Mouse (Mus musculus): Measurements from ENCODE around the gene Tmtc1.

The Tmtc1 gene

DNA sequence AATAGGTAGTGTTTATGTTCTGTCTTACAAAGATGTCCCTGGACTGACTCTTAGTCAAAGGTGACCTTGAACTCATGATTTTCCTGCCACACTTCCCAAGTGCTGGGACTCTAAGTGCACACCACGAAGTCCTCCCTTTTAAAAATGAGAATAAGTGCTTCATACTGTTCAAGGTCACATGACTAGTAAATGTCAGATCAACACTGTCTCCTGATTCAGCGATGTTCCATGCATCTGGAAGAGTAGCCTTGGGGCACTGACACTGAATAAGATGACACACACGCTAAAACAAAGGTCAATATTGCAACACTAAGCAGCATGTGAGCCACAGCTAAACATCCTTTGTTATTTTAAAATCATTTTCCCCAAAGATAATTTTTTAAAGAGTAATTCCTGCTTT, 139.0 kb downstream of the Tmtc1 start:
- DNase-seq, result no peak

DNA sequence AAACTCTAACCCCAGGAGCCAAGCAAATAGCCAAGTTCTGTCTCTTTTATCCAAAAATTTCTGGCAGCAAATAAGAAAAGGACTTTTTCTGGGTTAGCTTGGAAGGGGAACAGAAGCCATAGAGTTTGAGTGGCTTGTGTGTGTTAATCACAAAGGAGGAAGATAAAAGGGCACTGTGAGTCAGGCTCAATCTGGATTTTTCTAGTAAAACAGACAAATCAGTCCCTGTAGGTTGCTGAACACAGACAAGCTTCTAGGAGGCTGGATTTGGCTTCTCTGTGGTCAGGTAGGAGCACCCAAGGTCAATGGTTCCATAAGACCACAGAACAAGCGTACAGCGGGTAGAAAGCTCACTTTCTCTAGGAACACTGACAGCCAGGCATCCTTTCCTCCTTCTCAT, 141.9 kb downstream of the Tmtc1 start:
- no peak for DNase-seq

DNA sequence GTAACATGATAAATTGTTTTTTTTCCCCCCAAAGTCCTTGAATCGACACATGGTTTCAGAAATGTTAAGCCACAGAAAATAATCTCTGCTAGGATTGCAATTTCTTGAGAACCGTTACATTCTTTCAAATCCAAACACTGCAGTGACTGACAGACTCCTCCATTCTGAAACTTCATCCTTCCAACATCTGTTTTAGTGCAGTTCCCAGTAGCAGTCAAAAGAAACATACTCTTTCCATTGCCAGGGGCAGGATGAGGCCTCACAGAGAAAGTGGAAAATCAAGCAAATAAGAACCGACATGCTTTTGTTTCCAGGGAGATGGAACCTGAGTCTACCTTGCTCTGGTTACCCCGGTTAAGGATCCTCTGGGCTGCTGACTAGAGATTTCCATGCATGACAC, 147.1 kb downstream of the Tmtc1 start:
- DNase-seq, result no peak

DNA sequence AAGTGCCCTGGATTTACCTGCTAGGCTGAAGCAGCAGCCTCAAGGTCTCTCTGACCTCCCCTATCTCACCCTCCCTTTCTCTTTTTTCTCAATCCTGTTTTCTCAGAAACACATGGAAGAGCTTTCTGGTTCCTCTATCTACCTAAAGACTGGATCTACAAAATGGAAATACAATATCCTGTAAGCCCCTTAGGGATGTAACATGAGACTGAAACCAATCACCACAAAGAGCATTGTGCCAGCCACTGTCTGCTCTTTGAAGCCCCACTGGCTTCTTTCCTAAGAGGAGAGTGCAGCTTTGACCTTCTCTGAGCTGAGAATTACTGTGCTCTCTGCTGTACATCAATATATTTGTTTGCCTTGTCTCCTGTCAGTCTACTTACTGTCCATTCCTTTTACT, 147.8 kb downstream of the Tmtc1 start:
- no peak for DNase-seq

DNA sequence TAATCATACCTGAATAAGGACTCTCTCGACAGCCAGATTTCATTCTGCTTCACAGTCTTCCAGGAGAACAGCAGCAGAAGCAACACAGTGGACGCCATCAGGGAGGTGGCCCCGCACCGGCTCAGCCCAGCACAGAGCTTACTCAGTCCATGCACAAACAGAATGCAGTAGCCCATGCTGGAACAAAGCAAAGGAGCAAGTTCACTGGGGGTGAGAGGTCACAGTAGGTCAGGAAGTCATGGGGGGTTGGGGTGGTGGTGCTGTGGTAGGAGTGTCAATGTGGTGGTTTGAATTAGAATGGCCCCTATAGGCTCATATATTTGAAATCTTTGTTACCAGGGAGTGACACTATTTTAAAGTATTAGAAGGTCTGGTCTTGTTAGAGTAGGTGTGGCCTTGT, 149.7 kb downstream of the Tmtc1 start:
- no peak for DNase-seq

DNA sequence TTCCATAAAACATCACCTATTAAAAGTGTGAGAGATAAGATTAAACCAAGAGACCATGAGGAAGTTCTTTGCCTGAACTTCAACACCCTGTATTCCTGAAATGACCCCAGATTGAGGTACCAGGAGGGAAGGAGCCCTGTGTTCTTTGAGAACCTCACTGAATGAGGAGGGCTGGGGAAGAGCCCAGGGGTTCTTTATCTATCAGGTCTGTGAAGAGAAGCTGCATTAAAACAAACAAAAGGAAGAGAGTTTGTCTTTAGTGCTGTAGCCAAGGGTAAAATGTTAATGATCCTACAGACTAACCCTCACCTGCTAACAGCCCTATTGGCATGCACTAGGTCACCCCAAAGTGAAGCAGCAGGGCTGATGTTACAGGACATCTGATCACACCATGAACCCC, 153.3 kb downstream of the Tmtc1 start:
- DNase-seq, result no peak

DNA sequence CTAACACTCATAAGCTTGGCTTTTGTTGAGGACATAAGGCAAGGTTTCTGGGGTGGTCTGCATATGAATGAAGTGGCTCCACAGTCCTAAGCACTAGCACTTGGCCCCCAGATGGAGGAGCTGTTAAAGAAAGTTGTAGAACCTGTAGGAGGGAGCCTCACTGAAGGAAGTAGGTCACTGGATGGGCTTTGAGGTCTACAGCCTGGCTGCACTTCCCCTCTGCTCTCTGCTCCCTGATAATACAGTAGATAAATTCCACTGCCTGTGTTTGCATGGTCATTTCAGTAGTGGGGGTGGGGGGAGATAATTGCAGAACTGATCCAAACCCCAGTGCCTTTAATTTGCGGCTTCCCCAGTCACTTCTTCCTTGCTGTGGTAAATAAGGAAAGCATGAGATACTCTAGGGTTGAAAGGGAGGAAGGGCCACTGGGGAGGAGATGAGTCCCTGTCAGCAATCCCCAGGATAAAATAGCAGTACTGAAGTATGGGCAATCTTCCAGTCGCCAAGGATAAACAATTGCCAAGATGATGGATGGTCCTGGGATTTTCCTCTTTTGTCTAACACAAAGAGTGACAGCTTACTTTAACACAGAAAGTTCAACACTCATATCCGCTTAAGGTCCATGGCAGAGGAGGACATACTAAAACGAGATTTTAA, 160.8 kb downstream of the Tmtc1 start:
- no peak for DNase-seq

DNA sequence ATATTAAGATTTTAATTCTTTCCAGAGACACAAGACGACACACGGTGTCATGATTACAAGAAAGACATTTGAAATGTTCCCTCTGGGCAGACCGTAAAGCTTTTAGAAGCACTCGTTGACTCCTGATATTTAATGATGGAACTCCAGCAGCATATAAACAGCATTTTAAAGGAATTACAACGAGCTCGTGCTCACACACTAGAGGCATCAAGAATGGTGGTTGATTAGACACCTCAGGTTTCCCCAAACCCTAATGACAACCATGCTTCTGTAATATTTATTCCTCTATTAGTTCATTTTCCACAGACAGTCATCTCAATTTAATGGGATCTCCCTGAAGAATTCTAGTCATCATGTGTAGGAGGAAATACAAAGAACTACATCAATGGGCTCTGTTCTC, 164.9 kb downstream of the Tmtc1 start:
- no peak for DNase-seq

DNA sequence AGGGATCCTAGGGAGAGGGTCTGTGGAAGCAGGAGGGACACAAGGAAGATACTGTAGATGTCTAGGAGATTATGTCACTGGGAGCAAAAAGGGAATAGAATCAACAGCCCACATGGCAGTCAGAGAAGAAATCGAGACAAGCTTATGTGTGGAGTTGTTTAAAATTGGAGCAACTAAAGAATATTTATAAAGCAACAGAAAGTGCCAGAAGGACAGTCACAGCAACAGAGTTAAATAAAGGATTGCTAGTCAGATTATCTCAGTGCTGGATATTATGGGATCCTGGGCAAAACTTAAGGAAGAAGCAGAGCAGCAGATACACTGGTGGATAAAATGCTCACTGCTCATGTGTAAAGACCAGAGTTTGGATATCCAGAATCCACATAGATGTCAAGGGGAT, 167.8 kb downstream of the Tmtc1 start:
- no peak for DNase-seq

DNA sequence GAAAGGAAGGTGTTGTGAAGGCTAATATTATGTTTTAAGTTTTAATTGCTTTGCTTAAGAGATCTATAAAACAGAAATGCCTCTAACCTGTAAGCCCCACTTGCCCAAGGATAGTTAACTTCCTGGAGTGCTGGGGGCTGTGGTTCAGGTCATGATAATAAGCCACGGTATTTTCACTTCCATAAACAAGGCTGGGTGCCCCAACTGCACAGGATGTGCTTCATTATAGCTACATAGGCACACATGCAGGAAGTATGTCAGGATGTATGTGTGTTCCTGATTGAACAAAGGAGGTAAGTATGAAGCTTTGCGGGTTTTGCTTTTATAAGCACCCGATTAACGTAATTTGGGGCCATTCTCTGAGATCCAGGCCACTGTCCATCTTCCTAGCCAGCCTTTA, 169.1 kb downstream of the Tmtc1 start:
- no peak for DNase-seq

DNA sequence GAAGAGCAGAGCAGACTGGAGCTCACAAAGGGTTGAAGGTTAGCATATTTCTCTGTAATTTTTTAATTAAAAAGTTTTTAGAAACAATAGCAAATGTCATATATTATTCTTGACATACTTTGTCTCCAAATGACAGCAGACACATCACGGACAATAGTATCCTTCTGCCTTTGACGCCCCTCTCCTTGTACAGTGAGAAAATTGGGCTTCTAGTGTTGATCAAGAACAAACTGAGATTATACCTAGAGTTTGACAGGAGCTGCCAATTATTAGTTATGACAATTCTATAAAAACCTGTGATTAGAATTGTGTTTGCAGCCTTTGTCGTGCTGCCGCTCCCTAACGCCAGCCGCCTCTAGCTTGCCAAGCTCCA, 183.5 kb downstream of the Tmtc1 start:
- no peak for DNase-seq

DNA sequence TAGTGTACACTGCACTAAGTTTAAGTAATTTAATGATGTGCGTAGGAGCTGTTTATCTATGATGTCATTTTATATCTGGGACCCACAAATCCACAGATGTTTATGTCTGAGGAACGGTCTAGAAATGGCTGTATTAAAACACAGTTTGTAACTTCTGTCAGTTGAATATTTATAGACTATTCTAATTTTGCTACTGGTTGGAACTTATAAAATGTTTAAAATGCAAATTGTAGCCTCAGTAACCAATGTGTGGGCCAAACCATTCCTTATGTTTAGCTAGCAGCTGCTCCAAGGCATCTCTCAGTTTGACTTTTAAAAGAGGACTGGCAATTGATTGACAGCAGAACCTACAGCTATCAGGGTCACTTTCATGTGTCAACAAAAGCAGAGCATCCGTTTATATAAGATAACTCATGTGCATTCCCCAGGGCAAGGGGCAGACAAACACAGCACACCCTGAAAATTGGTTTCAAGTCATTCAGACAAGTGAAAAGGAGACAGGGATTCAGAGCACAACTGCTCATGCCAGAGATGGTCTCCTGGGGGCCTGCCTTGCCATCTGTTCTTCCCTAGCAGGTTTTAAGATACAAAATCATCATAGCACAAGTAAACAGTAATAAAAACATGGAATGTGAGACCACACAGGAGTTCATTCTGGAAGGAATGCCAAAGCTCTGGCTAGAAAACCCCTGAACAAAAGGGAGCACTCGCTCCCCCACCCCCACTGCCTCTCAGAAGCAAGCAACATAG, 184.0 kb downstream of the Tmtc1 start:
- DNase-seq, result no peak

DNA sequence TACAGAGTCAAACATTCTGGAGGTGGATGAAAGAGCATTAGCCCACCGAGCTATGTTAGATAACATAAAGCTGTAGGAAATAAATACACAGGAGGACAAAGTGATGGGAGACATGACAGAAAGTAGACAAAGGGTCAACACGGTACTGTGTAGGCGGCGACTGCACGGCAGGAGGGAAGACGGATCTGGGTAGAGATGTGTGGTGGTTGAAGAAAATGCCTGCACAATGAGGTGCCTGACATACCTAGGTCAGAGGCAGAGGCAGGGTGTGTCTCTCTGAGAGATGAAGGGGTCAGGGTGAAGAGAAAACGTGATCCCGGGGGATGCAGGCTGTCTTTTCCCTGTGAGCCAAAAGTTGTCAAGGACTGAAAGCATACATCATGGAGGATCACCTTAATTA, 185.1 kb downstream of the Tmtc1 start:
- no peak for DNase-seq

DNA sequence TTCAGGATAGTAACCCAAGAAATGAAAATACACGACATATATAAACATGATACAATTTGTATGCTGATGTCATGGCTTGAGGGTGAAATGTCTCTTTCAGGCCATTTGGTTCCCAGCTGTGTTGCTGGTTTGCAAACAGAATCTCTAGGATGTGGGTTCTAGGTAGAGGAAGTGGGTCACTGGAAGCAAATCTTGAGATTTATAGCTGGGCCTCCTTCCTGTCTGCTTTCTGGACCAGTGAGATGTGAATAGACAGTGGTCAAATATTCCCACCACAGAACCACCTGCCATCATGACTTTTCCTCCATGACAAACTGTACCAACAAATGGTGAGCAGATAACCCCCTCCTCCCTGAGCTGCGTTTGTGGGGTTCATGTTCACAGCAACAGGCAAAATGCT, 186.4 kb downstream of the Tmtc1 start:
- no peak for DNase-seq

DNA sequence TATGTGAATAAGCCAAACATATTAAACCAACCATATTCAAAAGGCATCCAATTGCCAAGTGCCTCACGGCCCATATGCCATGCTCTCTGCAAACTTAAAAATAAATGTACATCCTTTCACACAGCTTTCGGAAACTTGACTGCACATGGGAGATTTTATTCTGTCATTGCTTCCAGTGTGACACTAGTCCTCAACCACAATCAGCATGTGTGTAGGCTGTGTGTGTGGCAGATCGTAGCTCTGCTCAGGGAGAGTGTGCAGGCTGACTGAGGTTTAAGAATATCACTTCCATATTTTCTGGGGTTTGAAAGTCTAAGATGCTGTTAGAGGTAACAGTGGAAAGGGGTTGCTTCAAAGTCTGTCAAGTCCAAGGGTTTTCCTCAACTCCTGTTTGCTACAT, 188.1 kb downstream of the Tmtc1 start:
- no peak for DNase-seq

DNA sequence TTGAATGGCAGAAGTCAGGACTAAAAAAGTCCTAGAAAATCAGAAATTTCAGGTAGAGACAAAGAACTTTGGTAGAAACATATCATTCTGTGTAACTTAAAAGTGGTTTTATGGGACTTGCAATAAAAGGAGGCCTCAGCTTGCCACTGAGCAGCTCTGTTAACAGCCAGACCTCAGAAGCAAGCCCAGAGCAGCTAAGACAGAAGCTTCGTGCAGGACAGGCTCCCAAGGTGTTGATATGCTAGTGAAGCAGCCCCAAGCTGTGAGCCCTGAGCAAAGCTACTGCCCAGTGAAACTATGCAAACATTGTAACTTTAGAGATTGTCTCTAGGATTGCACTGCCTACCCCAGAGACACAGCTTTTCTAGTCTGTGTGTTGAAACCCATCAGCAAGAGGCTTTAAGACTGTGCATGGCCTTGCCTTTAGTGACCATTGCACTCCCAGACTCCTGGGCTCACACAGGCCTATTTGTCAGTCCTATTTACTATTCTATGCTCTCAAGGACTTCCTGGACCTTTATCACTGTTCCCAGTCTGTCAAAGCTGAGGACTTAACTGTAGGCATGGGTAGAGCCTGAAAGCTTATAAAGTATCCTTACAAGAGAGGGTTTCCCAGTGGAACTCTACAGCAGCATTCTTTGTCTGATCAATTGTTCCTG, 188.7 kb downstream of the Tmtc1 start:
- DNase-seq, result no peak

DNA sequence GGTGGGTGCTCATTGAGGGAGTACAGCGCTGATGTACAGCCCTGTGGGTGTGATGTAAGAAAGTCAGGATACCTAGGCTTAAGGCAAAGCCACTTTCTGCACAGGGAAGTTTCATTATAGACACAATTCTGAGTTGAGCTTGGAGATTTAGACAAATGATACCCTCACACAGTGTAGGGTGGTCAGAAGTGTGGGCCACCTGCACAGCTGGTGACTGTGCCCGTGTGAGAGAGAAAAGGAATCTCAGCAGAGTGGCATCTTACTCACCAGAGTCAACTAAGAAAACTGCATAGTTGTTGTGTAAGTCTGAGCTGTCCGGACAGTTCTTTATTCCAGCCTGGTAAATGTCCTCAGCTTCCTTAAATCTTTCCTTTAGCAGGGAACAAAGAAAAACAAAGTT, 195.0 kb downstream of the Tmtc1 start:
- no peak for DNase-seq

DNA sequence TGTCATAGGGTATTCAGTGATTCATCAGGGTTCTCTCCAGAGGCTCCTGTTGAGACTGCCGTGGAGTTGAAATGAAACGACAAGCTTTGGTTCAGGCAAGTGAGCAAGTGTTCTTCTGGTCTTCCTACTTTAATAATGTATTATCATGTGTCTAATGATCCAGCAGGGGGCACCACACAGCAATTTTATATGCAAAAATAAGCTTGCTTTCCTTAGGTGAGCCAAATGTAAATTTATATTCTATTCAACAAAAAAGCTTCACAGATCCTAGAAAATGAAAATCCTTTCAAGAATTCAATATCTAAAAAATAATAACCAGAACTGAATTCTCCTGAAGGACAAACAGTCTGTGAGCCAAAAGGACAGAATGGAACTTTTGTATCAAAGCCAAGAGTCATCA, 195.6 kb downstream of the Tmtc1 start:
- DNase-seq, result peak; percentile 46

DNA sequence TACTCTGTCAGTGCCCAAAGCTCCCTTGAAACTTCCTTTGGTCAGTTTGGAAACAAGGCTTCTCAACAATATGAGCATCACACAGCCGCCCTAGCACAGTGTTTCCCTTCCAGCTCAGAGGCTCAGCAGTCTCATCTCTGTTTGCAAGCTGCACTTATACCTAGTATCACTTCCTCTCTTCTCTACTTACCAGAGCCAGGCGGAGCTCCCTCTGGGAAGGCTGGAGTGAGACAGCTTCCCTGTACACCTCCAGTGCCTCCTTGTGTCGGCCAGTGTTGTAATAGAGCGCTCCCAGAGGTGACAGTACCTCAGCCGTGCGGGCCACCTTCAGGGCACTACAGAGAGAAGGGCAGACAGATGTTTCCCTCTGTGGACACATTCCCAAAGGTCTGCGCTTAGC, 197.6 kb downstream of the Tmtc1 start:
- DNase-seq, result no peak

DNA sequence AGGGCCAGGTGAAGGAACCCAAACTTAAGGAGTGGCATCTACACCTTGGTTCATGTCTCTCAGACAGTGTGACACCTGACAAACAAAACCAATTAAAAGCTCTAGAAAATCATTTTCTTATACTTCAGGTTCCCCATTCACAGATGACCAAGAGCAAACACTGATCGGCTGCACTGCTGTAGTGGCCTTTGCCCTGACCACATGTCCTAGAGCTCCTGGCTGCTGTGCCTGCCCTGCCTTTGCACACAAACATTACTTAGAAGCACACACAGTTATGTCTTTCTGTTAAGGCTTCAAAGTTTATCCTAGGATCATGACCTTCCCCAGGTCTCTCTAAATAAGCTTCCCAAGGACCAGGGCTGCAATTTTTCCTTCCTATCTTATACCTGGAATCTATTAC, 199.4 kb downstream of the Tmtc1 start:
- DNase-seq, result no peak

DNA sequence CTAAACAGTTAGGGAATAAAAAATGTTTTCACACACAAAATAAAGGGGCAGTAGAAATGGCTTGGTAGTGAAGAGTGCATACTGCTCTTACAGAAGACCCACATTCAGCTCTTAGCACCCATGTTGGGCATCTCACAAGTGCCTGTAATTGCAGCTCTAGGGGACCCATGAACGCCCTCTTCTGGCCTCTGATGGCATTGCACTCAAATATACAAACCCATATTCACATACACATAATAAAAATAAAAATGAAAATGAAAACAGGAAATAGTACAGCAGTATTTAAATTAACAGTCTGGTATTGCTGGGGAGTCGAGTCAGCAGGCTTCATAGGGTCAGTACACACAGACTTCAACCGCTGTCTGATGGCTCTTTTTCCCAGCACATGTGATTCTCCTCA, 201.9 kb downstream of the Tmtc1 start:
- DNase-seq, result no peak

DNA sequence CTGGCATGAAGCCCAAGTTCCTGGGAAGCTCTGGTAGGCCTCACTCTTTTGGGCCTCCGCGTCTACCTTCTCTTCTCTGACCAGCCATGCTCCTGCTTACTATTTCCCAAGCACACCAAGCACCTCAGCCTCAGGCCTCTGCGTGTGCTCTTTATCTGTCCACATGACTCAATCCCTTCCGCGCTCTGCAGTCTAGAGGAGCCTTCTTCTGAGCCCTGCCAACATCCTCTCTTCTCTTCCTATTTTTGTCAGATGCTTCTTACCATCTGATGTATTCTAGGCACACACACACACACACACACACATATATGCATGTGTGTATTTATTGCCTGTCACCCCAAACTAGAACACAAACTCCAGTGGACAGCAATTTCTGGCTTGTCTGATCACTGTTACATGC, 202.5 kb downstream of the Tmtc1 start:
- no peak for DNase-seq

DNA sequence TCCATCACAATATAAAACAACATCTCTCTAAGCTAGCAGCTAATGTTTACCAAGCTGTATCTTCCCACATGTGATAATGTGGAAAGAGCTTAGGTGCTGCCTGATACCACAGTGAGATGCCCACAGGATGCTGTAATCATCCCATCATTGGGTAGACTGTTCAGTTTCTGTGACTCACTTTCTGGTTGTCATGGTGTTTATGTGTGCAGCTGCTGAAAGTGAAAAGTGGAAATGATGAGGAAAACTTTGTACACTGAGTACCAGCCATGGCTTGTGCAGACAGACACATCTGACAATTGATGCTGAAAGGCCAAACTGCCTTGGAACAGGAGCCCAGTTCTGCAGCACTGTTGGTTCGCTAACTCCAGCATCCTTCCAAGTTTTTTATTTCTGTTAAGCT, 204.9 kb downstream of the Tmtc1 start:
- DNase-seq, result no peak

DNA sequence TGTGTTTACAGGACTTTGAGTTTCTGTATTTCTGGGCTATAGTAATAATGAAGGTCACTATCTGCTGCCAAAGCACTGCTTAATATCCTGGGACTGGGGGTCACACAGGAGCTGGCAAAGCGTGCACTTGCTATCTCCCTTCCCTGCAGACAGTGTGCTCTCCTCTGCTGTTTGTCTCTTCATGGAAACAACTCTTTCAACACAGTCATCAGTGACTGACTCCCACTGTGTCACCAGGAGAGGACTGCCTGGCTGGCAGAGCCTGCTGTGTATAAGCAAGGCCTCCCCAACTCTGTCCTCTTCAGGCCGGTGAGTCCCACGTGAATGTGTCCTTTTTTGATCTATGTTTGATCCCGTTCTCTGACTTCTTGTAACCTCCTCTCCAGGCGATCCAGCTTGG, 206.7 kb downstream of the Tmtc1 start:
- no peak for DNase-seq
